Mouse (Mus musculus) thymus, adult 2 months (tissue): Measurements from ENCODE around the gene Gm20388. TPM values are rescaled to one million over a fixed set of nuclear protein-coding genes. Genes with fewer than 3 reads are reported as not detected.
"Not testable (repeated sequence)": the region's sequence is repeated elsewhere in the genome, so short reads cannot be mapped to it uniquely, and the experiment has no call there.

Experiments
- DNase-seq: peaks from one replicate; pipeline ENCODE4 v3.0.0; 2021
- H3K27ac ChIP-seq: fragments of 200-500 bp; 2 replicates; pipeline ENCODE4 v1.5.1; 2012; ENCODE audit warnings: low read length, control low read depth; ENCODE audit not compliant: control insufficient read depth, insufficient read depth
- H3K27me3 ChIP-seq: fragments of 200-500 bp; 2 replicates; pipeline ENCODE4 v1.6.1; 2012; ENCODE audit warnings: mild to moderate bottlenecking, low read length, moderate library complexity, mixed read lengths; ENCODE audit not compliant: control insufficient read depth, insufficient read depth
- H3K36me3 ChIP-seq: fragments of 200-500 bp; 2 replicates; pipeline ENCODE4 v1.6.1; 2012; ENCODE audit warnings: mild to moderate bottlenecking, low read length, moderate library complexity; ENCODE audit not compliant: control insufficient read depth, insufficient read depth
- H3K4me1 ChIP-seq: fragments of 200-500 bp; replicated peaks from 2 replicates; pipeline ENCODE4 v1.6.1; 2012; ENCODE audit warnings: low read length; ENCODE audit not compliant: control insufficient read depth, insufficient read depth
- H3K4me3 ChIP-seq: fragments of 200-500 bp; 2 replicates; pipeline ENCODE4 v1.5.1; 2012; ENCODE audit warnings: mild to moderate bottlenecking, low read length, control low read depth, moderate library complexity; ENCODE audit not compliant: control insufficient read depth, insufficient read depth
- CTCF ChIP-seq: fragments of 200-500 bp; IDR thresholded peaks from 2 replicates; pipeline ENCODE4 v1.5.1; 2012; ENCODE audit warnings: mild to moderate bottlenecking, control low read depth, low read length, moderate library complexity, borderline replicate concordance; ENCODE audit not compliant: control insufficient read depth, poor library complexity, insufficient read depth; ENCODE audit errors: extremely low read depth
- POLR2A ChIP-seq: fragments of 200-500 bp; IDR thresholded peaks from 2 replicates; pipeline ENCODE4 v1.6.1; 2012; ENCODE audit warnings: mild to moderate bottlenecking, low read length, control low read depth, moderate library complexity; ENCODE audit not compliant: control insufficient read depth, poor library complexity, insufficient read depth; ENCODE audit errors: extremely low read depth
- WGBS: fragments of 180-500 bp; shearing (Covaris S2); methylation state at CpG from one replicate; pipeline ENCODE4 v1.1.7; 2018; 5-methylcytosine and 5-hydroxymethylcytosine counted together
- polyA plus RNA-seq: library from polyadenylated mRNA; depleted of rRNA; stranded (reverse); fragments of >200 nt; gene quantifications from 2 replicates; pipeline ENCODE4 v1.2.3, GENCODE M21; 2012

The Gm20388 gene
- polyA plus RNA-seq, 1 experiment: 103 TPM

DNA sequence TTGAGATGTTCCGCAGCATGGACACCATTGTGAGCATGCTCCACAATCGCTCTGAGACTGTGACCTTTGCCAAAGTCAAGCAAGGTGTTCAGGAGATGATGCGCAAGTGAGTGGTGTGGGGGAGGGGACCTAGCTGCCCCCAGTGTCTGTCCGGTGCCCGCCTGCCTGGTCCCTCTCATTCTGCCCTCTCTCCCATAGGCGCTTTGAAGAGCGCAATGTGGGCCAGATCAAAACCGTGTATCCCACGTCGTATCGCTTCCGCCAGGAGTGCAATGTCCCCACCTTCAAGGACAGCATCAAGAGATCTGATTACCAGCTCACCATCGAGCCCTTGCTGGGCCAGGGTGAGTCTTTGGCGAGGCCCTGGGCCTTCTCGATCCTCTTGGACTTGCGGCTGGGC lies 2659.4 kb downstream of the Gm20388 start:
- H3K27ac ChIP-seq: no peak overlapping the region
- H3K4me3 ChIP-seq: no peak overlapping the region
- TF ChIP-seq POLR2A (no peak), CTCF (no peak)
- peaks cover 24% of the 10 kb centered on the region for H3K4me1 ChIP-seq
- 98% methylated on average over 16 of the region's 16 CpGs for WGBS
- no peak for DNase-seq
- H3K27me3 ChIP-seq: no peaks in the 10 kb centered on the region
- H3K36me3 ChIP-seq: peaks cover 24% of the 10 kb centered on the region

DNA sequence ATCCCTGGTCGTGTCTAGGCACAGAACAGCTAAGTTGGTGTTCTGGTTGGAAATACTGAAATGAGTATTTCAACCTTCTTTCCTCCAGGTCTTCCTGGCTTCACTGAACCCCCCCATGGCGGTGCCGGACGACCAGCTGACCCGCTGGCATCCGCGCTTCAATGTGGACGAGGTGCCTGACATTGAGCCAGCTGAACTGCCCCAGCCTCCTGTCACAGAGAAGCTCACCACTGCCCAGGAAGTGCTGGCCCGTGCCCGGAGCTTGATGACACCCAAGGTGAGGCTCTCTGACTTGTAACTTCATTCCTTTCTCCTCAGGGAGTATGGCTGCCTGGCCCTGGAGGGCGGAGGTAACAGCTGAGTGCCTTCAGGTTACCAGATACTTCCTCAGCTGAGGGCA lies 2660.5 kb downstream of the Gm20388 start:
- H3K27me3 ChIP-seq: no peaks in the 10 kb centered on the region
- H3K4me1 ChIP-seq: peaks cover 33% of the 10 kb centered on the region
- peaks cover 24% of the 10 kb centered on the region for H3K36me3 ChIP-seq
- TF ChIP-seq POLR2A (no peak), CTCF (no peak)
- WGBS: 96% methylated on average over 11 of the region's 11 CpGs
- no peak overlapping the region for H3K27ac ChIP-seq
- H3K4me3 ChIP-seq: no peak overlapping the region
- no peak for DNase-seq

DNA sequence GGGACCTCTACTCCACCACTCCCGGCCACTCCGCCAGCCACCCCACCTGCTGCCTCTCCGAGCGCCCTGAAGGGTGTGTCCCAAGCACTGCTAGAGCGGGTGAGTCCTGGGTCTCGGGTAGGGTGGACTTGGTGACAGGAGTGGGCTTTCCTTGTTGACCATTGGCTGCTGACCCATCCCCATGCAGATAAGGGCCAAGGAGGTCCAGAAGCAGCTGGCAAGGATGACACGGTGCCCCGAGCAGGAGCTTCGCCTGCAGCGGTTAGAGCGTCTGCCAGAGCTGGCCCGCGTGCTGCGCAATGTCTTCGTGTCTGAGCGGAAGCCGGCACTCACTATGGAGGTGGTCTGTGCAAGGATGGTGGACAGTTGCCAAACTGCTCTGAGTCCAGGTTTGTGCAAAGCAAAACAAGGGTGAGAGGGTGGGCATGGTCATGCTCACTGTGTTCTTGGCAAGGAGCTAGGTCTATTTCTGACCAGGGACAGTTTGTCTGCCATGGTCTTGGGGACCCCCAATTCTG lies 2661.2 kb downstream of the Gm20388 start:
- Histone ChIP-seq H3K27ac (no peak overlapping the region), H3K4me3 (no peak overlapping the region), H3K4me1 (peaks cover 36% of the 10 kb centered on the region), H3K27me3 (no peaks in the 10 kb centered on the region), H3K36me3 (peaks cover 24% of the 10 kb centered on the region)
- WGBS: 98% methylated on average over 17 of the region's 17 CpGs
- no peak for DNase-seq
- TF ChIP-seq CTCF (no peak), POLR2A (no peak)

DNA sequence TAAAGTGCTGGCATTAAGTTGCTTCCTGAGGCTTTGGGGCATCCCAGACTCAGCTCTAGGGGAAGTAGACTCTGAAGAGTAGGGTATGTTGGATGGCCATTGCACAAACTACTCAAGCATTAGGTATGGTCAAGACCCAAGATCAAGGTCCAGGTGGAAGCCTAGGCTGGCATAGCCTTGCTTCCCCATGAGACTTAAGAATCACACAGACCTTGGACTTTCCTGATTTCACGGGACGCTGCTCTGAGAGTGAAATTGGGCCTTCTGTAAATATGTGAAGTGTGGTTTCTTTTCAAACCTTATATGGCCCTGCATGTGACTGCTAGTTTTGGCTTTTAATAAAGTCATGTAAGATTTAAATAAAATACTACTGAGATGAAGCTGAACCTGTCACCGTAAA lies 2662.1 kb downstream of the Gm20388 start:
- peaks cover 24% of the 10 kb centered on the region for H3K36me3 ChIP-seq
- no peak overlapping the region for H3K4me3 ChIP-seq
- no peak overlapping the region for H3K27ac ChIP-seq
- DNase-seq: no peak
- peaks cover 30% of the 10 kb centered on the region for H3K4me1 ChIP-seq
- TF ChIP-seq POLR2A: no peak
- TF ChIP-seq CTCF: no peak
- H3K27me3 ChIP-seq: no peaks in the 10 kb centered on the region
- WGBS: 96% methylated on average over 3 of the region's 3 CpGs

DNA sequence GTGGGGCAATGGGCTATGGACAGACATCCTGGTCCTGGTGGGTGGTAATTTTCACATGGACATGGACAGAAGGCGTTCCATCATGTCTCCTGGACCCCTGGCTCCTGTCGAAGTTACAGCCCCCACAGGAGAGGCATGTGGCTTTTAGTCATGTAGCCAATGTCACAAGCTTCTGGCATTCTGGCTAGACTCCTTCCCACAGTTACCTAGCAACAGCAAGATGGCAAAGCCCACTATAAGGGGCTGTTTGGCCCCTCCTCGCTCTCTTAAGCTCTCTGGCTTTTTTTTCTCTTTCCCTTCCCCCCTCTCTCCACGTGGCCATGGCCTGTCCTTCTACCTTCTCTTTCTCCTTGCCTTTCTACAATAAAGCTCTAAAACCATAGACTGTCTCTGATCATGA lies 2662.5 kb downstream of the Gm20388 start:
- H3K4me3 ChIP-seq, DNase-seq, H3K27me3 ChIP-seq, H3K27ac ChIP-seq: not testable (repeated sequence)
- Histone ChIP-seq H3K36me3 (peaks cover 24% of the 10 kb centered on the region), H3K4me1 (peaks cover 30% of the 10 kb centered on the region)
- WGBS: 80% methylated on average over 4 of the region's 4 CpGs

DNA sequence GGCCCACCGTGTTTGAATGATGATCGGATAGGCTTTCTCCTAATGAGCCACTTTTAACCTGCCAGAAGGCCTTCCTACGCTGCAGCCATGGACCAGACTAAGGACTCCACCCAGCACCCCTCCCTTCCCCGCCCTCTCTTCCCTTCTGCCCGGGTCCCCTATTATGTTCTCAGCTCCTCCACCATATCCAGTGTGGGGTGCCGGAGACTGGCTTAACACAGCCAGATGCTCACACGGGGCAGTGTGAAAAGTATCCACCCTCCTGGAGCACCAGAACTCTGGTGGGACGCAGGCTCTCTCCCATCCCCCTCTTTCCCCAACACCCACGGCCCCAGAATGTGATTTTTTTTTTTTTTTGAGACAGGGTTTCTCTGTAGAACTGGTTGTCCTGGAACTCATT lies 2662.9 kb downstream of the Gm20388 start:
- no peaks in the 10 kb centered on the region for H3K27me3 ChIP-seq
- H3K27ac ChIP-seq: no peak overlapping the region
- 88% methylated on average over 9 of the region's 9 CpGs for WGBS
- DNase-seq: no peak
- peaks cover 24% of the 10 kb centered on the region for H3K36me3 ChIP-seq
- H3K4me1 ChIP-seq: peaks cover 30% of the 10 kb centered on the region
- no peak for TF ChIP-seq CTCF
- TF ChIP-seq POLR2A: no peak
- H3K4me3 ChIP-seq: no peak overlapping the region

DNA sequence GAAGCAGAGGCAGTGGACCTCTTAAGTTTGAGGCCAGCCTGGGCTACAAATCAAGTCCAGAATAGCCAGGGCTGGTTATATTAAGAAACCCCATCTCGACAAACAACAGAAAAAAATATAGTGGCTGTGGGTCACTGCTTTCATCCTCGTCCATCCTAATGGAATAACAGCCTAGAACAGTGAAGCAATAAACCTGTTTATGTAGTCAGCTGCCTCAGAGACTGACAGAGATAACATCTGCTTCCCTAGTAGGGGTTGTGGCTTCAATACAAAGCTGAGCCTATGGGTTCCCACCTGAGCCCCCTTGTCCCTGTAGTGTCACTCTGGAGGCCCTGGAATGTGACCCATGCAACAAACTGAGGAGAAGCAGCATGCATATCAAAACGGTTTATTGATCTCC lies 2663.6 kb downstream of the Gm20388 start:
- Histone ChIP-seq H3K27me3 (no peaks in the 10 kb centered on the region), H3K27ac (no peak overlapping the region), H3K36me3 (peaks cover 24% of the 10 kb centered on the region), H3K4me3 (no peak overlapping the region), H3K4me1 (peaks cover 24% of the 10 kb centered on the region)
- TF ChIP-seq POLR2A: no peak
- TF ChIP-seq CTCF: no peak
- 80% methylated on average over 3 of the region's 3 CpGs for WGBS
- DNase-seq: no peak
